Mouse (Mus musculus) forebrain, embryonic 11.5 days (tissue): Measurements from ENCODE around the gene Nos1ap. TPM values are rescaled to one million over a fixed set of nuclear protein-coding genes. Genes with fewer than 3 reads are reported as not detected.

Experiments used
- ATAC-seq: fragments of 200-750 bp; cut with Nextera tagmentation; replicated peaks from 2 replicates; pipeline ENCODE4 v1.8.0; 2017; ENCODE audit warnings: moderate TSS enrichment; ENCODE audit not compliant: low FRiP score
- DNase-seq: peaks from one replicate; pipeline ENCODE4 v3.0.0-alpha.2; 2017; ENCODE audit warnings: low spot score
- H3K27ac ChIP-seq: fragments of 300-500 bp; sonication (generic); 2 replicates; pipeline ENCODE4 v1.5.1; 2014; ENCODE audit warnings: low read depth, low read length
- H3K27me3 ChIP-seq: fragments of 300-500 bp; sonication (generic); 2 replicates; pipeline ENCODE4 v1.6.1; 2014; ENCODE audit warnings: mild to moderate bottlenecking, low read length, mixed read lengths; ENCODE audit not compliant: control insufficient read depth, insufficient read depth
- H3K36me3 ChIP-seq: fragments of 300-500 bp; sonication (generic); 2 replicates; pipeline ENCODE4 v1.6.1; 2014; ENCODE audit warnings: mild to moderate bottlenecking, low read length, moderate library complexity, mixed read lengths; ENCODE audit not compliant: control insufficient read depth, insufficient read depth
- H3K4me1 ChIP-seq: fragments of 300-500 bp; sonication (generic); replicated peaks from 2 replicates; pipeline ENCODE4 v1.6.1; 2014; ENCODE audit warnings: low read length, mixed read lengths; ENCODE audit not compliant: control insufficient read depth, insufficient read depth
- H3K4me2 ChIP-seq: fragments of 300-500 bp; sonication (generic); 2 replicates; pipeline ENCODE4 v1.6.1; 2014; ENCODE audit warnings: low read depth, mild to moderate bottlenecking, low read length, moderate library complexity, mixed read lengths; ENCODE audit not compliant: severe bottlenecking
- H3K4me3 ChIP-seq: fragments of 300-500 bp; sonication (generic); 2 replicates; pipeline ENCODE4 v1.5.1; 2014; ENCODE audit warnings: low read depth, low read length
- H3K9ac ChIP-seq: fragments of 300-500 bp; sonication (generic); 2 replicates; pipeline ENCODE4 v1.6.1; 2014; ENCODE audit warnings: low read length
- H3K9me3 ChIP-seq: fragments of 300-500 bp; sonication (generic); 2 replicates; pipeline ENCODE4 v1.6.1; 2016; ENCODE audit warnings: low read length, mixed read lengths; ENCODE audit not compliant: control insufficient read depth
- WGBS: fragments of 180-500 bp; shearing (Covaris S2); extraction: QIAGEN DNeasy Blood & Tissue Kit; methylation state at CpG from one replicate; pipeline ENCODE4 v1.1.7; 2014; 5-methylcytosine and 5-hydroxymethylcytosine counted together
- polyA plus RNA-seq: library from polyadenylated mRNA; unstranded; fragments of >200 nt; fragmentation: Nextera tagmentation; extraction: Ambion mirVana; gene quantifications from 2 replicates; pipeline ENCODE4 v1.2.1, GENCODE M21; 2014

Gene Nos1ap
- polyA plus RNA-seq, 1 experiment from 2014 or later: 19.7 TPM

DNA sequence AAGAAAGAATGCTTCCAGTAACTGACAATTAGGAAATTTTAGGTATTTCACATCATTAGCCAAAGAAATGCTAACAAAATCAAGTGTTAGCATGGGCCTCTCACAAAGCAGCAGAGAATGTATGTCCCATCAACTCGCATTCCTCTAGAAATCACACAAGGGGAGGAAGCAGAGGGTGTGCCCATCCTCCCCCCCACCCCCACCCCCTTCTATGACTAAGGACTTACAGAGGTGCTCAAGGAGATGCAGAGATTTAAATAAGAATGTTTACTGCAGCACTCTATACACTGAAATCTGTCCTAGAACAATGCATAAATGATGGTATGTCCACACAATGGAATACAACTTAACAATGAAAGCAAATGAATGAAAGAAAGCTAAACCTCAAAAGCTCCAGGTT, 27.2 kb downstream of the Nos1ap start:
- no peak overlapping the region for H3K4me3 ChIP-seq
- WGBS: 72% methylated on average over 1 of the region's 1 CpGs
- H3K27ac ChIP-seq: no peak overlapping the region

GRCm38 (mm10) chr1:170560768-170561167, 28.9 kb downstream of the Nos1ap start:
- 91% methylated on average over 3 of the region's 3 CpGs for WGBS
- ATAC-seq (no peak), DNase-seq (no peak)
- Histone ChIP-seq H3K9me3 (no peaks in the 10 kb centered on the region), H3K9ac (no peak overlapping the region), H3K4me2 (no peak overlapping the region), H3K27me3 (no peaks in the 10 kb centered on the region), H3K4me1 (no peaks in the 10 kb centered on the region), H3K27ac (no peak overlapping the region), H3K36me3 (no peaks in the 10 kb centered on the region), H3K4me3 (no peak overlapping the region)

More for the DNA sequence above, 27.2 kb downstream of the Nos1ap start:
- ATAC-seq: no peak
- no peaks in the 10 kb centered on the region for H3K4me1 ChIP-seq
- no peak overlapping the region for H3K4me2 ChIP-seq
- H3K36me3 ChIP-seq: no peaks in the 10 kb centered on the region
- H3K27me3 ChIP-seq: no peaks in the 10 kb centered on the region
- no peak overlapping the region for H3K9ac ChIP-seq
- DNase-seq: no peak
- no peaks in the 10 kb centered on the region for H3K9me3 ChIP-seq

- 92% methylated on average over 4 of the region's 4 CpGs for WGBS
- H3K9ac ChIP-seq: no peak overlapping the region
- no peak overlapping the region for H3K4me2 ChIP-seq
- H3K9me3 ChIP-seq: no peaks in the 10 kb centered on the region
- H3K4me1 ChIP-seq: no peaks in the 10 kb centered on the region
- ATAC-seq (no peak), DNase-seq (no peak)
- H3K27me3 ChIP-seq: no peaks in the 10 kb centered on the region
- H3K36me3 ChIP-seq: no peaks in the 10 kb centered on the region
- H3K27ac ChIP-seq: no peak overlapping the region
- no peak overlapping the region for H3K4me3 ChIP-seq
Observed at GRCm38 (mm10) chr1:170557962-170558361, 31.7 kb downstream of the Nos1ap start.

GRCm38 (mm10) chr1:170556696-170557095, 33.0 kb downstream of the Nos1ap start:
- Histone ChIP-seq H3K4me1 (no peaks in the 10 kb centered on the region), H3K27me3 (no peaks in the 10 kb centered on the region), H3K4me3 (no peak overlapping the region), H3K27ac (no peak overlapping the region), H3K9me3 (no peaks in the 10 kb centered on the region), H3K36me3 (no peaks in the 10 kb centered on the region), H3K4me2 (no peak overlapping the region), H3K9ac (no peak overlapping the region)
- ATAC-seq (no peak), DNase-seq (no peak)
- 93% methylated on average over 6 of the region's 6 CpGs for WGBS

DNA sequence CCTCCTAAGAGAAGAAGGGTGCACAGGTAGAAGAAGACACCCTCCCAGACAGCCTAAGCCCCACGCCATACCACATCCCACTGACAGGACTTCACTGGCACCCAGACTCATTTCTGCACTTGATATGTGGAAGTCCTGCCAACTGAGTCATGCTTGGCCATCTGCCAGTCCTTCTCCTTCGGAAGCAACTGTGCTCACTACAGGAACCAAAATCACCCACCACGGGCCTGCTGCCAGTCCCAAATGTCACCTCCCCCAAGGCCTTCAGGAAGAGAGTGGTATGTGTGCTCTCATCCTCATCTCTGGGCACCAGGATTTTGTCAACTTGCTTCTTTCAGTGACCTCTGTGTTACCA, 34.7 kb downstream of the Nos1ap start:
- H3K36me3 ChIP-seq: no peaks in the 10 kb centered on the region
- no peaks in the 10 kb centered on the region for H3K27me3 ChIP-seq
- H3K4me1 ChIP-seq: no peaks in the 10 kb centered on the region
- no peak overlapping the region for H3K27ac ChIP-seq
- no peak overlapping the region for H3K4me2 ChIP-seq
- H3K9me3 ChIP-seq: no peaks in the 10 kb centered on the region
- H3K4me3 ChIP-seq: no peak overlapping the region
- no peak overlapping the region for H3K9ac ChIP-seq
- 94% methylated on average over 3 of the region's 3 CpGs for WGBS
- DNase-seq: no peak
- no peak for ATAC-seq

DNA sequence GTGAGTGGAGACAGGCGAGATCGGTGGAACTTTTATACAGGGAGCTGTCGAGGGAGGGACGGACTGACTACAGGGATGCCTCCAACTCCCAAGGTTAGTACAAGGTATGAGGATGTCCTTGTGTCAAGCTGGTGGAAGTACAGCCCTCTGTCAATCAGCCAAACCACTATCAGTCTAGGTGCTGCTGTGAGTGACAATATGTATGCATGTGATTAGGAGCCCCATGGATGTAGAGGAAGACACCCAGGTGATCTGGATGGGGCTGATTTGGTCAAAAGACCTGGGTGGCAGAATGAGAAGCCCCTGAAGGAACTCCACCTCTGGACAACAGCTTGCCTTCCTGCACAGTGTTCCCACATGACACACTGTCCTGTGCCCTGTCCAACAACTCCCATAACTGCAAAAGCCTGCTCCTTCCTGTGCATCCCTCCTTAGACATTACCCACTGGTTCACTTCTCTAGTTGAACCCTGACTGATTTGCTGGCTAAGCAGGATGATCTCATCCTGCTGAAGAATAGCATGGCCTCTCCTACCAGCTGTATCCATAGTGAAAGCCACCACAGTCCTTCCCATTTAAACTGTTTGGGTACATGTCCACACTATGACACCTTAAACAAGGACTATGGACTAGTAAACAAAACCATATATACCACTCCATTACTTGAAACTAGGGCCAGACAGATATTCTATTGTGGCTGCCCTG, 35.3 kb downstream of the Nos1ap start:
- Histone ChIP-seq H3K9ac (no peak overlapping the region), H3K36me3 (no peaks in the 10 kb centered on the region), H3K4me3 (no peak overlapping the region), H3K27ac (no peak overlapping the region), H3K4me1 (no peaks in the 10 kb centered on the region), H3K9me3 (no peaks in the 10 kb centered on the region), H3K27me3 (no peaks in the 10 kb centered on the region), H3K4me2 (no peak overlapping the region)
- ATAC-seq (no peak), DNase-seq (no peak)
- 96% methylated on average over 4 of the region's 4 CpGs for WGBS

- 66% methylated on average over 8 of the region's 8 CpGs for WGBS
- H3K9ac ChIP-seq: no peak overlapping the region
- H3K27ac ChIP-seq: no peak overlapping the region
- ATAC-seq: no peak
- no peaks in the 10 kb centered on the region for H3K27me3 ChIP-seq
- H3K4me2 ChIP-seq: no peak overlapping the region
- no peaks in the 10 kb centered on the region for H3K36me3 ChIP-seq
- H3K9me3 ChIP-seq: no peaks in the 10 kb centered on the region
- no peaks in the 10 kb centered on the region for H3K4me1 ChIP-seq
- DNase-seq: no peak
- H3K4me3 ChIP-seq: no peak overlapping the region
Observed at GRCm38 (mm10) chr1:170550649-170551440, 38.8 kb downstream of the Nos1ap start.

GRCm38 (mm10) chr1:170549059-170549458, 40.6 kb downstream of the Nos1ap start:
- Histone ChIP-seq H3K4me1 (no peaks in the 10 kb centered on the region), H3K9me3 (no peaks in the 10 kb centered on the region), H3K27me3 (no peaks in the 10 kb centered on the region), H3K27ac (no peak overlapping the region), H3K9ac (no peak overlapping the region), H3K4me2 (no peak overlapping the region), H3K4me3 (no peak overlapping the region), H3K36me3 (no peaks in the 10 kb centered on the region)
- ATAC-seq (no peak), DNase-seq (no peak)
- 75% methylated on average over 9 of the region's 9 CpGs for WGBS
